Mouse (Mus musculus): ENCODE results near the gene Prim1. TPM values are rescaled to one million over a fixed set of nuclear protein-coding genes. Genes with fewer than 3 reads are reported as not detected.

Prim1 gene
- polyA plus RNA-seq, 1 experiment from 2014 or later: 82.5 TPM

GRCm38 (mm10) chr10:127985601-127986000 lies 29.4 kb upstream of the Prim1 start:
- Histone ChIP-seq H3K9me3 (ENCODE audit: control insufficient read depth, low read depth, low read length) (no peaks in the 10 kb centered on the region), H3K4me1 (ENCODE audit: control insufficient read depth, insufficient read depth, low read length) (no peaks in the 10 kb centered on the region), H3K27me3 (ENCODE audit: control insufficient read depth, insufficient read depth, low read length) (no peaks in the 10 kb centered on the region), H3K4me3 (ENCODE audit: low read depth, low read length) (no peak overlapping the region), H3K9ac (replicated peaks; ENCODE audit: low read depth, low read length) (no peak overlapping the region), H3K36me3 (ENCODE audit: control insufficient read depth, insufficient read depth, low read length) (no peaks in the 10 kb centered on the region), H3K27ac (ENCODE audit: low read length) (no peak overlapping the region), H3K4me2 (replicated peaks; ENCODE audit: low read depth, low read length) (no peak overlapping the region)
- 78% methylated on average over 8 of the region's 8 CpGs for WGBS
- ATAC-seq (ENCODE audit: insufficient number of reproducible peaks, insufficient read depth, low FRiP score, low read depth): no peak

- H3K36me3 ChIP-seq (ENCODE audit: control insufficient read depth, insufficient read depth, low read length): no peaks in the 10 kb centered on the region
- H3K4me2 ChIP-seq (replicated peaks; ENCODE audit: low read depth, low read length): no peak overlapping the region
- H3K4me3 ChIP-seq (ENCODE audit: low read depth, low read length): no peak overlapping the region
- 92% methylated on average over 3 of the region's 3 CpGs for WGBS
- ATAC-seq (ENCODE audit: insufficient number of reproducible peaks, insufficient read depth, low FRiP score, low read depth): no peak
- H3K27me3 ChIP-seq (ENCODE audit: control insufficient read depth, insufficient read depth, low read length): no peaks in the 10 kb centered on the region
- no peaks in the 10 kb centered on the region for H3K4me1 ChIP-seq (ENCODE audit: control insufficient read depth, insufficient read depth, low read length)
- no peak overlapping the region for H3K27ac ChIP-seq (ENCODE audit: low read length)
- H3K9ac ChIP-seq (replicated peaks; ENCODE audit: low read depth, low read length): no peak overlapping the region
- H3K9me3 ChIP-seq (ENCODE audit: control insufficient read depth, low read depth, low read length): no peaks in the 10 kb centered on the region
Observed at GRCm38 (mm10) chr10:127996690-127997089, 18.3 kb upstream of the Prim1 start.

- Histone ChIP-seq H3K4me2 (replicated peaks; ENCODE audit: low read depth, low read length) (no peak overlapping the region), H3K4me3 (ENCODE audit: low read depth, low read length) (no peak overlapping the region), H3K9ac (replicated peaks; ENCODE audit: low read depth, low read length) (no peak overlapping the region), H3K36me3 (ENCODE audit: control insufficient read depth, insufficient read depth, low read length) (no peaks in the 10 kb centered on the region), H3K9me3 (ENCODE audit: control insufficient read depth, low read depth, low read length) (no peaks in the 10 kb centered on the region), H3K27me3 (ENCODE audit: control insufficient read depth, insufficient read depth, low read length) (no peaks in the 10 kb centered on the region), H3K27ac (ENCODE audit: low read length) (no peak overlapping the region), H3K4me1 (ENCODE audit: control insufficient read depth, insufficient read depth, low read length) (no peaks in the 10 kb centered on the region)
- WGBS: 98% methylated on average over 1 of the region's 1 CpGs
- ATAC-seq (ENCODE audit: insufficient number of reproducible peaks, insufficient read depth, low FRiP score, low read depth): no peak
Observed at GRCm38 (mm10) chr10:127998260-127998659, 16.7 kb upstream of the Prim1 start.

DNA sequence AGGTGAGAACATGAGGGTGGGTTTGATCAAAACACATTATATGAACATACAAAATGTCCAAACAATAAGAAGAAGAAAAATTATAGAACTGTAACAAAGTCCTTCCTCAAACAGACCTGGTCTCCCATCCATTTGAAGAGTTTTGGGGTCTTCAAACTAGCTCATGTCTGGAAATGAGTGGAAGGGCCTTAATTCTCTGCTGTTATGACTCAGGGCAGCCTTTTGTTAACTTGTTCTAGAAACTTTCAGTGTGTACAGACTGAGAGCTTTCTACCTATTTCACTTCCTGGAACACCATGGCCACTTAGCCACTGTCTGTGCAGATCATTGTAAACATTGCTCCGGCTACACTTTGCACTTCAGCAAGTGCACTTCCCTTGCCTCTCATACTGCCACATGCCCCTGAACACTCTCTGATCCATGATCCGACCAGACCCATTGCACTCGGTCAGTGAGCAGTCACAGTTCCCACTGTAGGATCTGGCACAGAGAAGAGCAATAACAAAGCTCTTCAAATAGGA lies 11.6 kb upstream of the Prim1 start:
- 55% methylated on average over 3 of the region's 3 CpGs for WGBS
- no peaks in the 10 kb centered on the region for H3K36me3 ChIP-seq (ENCODE audit: control insufficient read depth, insufficient read depth, low read length)
- no peak overlapping the region for H3K4me3 ChIP-seq (ENCODE audit: low read depth, low read length)
- H3K4me1 ChIP-seq (ENCODE audit: control insufficient read depth, insufficient read depth, low read length): no peaks in the 10 kb centered on the region
- H3K4me2 ChIP-seq (replicated peaks; ENCODE audit: low read depth, low read length): no peak overlapping the region
- ATAC-seq (ENCODE audit: insufficient number of reproducible peaks, insufficient read depth, low FRiP score, low read depth): no peak
- no peak overlapping the region for H3K27ac ChIP-seq (ENCODE audit: low read length)
- H3K9ac ChIP-seq (replicated peaks; ENCODE audit: low read depth, low read length): no peak overlapping the region
- no peaks in the 10 kb centered on the region for H3K27me3 ChIP-seq (ENCODE audit: control insufficient read depth, insufficient read depth, low read length)
- no peaks in the 10 kb centered on the region for H3K9me3 ChIP-seq (ENCODE audit: control insufficient read depth, low read depth, low read length)

DNA sequence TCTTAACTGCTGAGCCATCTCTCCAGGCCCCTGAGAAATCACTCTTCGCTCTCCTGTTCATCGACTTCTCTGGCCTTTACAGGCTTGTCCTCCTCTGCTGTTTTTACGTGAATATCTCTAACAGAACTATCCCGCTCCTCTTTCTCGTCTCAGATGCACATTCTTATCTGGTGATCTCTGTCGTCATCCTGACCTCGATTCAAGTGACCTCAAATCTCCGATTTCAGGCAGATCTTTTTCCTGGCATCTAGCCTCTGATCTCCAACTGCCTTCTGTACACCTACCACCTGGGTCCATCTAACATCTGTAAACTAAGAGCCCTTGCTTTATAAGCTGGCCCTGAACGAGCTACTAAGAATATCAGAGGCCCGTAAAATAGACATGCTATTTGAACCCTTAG lies 10.1 kb upstream of the Prim1 start:
- H3K4me1 ChIP-seq (ENCODE audit: control insufficient read depth, insufficient read depth, low read length): no peaks in the 10 kb centered on the region

GRCm38 (mm10) chr10:128005479-128005878 lies 9.5 kb upstream of the Prim1 start:
- no peaks in the 10 kb centered on the region for H3K36me3 ChIP-seq (ENCODE audit: control insufficient read depth, insufficient read depth, low read length)
- H3K27ac ChIP-seq (ENCODE audit: low read length): no peak overlapping the region
- no peak overlapping the region for H3K9ac ChIP-seq (replicated peaks; ENCODE audit: low read depth, low read length)
- no peaks in the 10 kb centered on the region for H3K27me3 ChIP-seq (ENCODE audit: control insufficient read depth, insufficient read depth, low read length)
- H3K4me3 ChIP-seq (ENCODE audit: low read depth, low read length): no peak overlapping the region
- H3K4me2 ChIP-seq (replicated peaks; ENCODE audit: low read depth, low read length): no peak overlapping the region
- WGBS: 76% methylated on average over 8 of the region's 8 CpGs
- no peaks in the 10 kb centered on the region for H3K9me3 ChIP-seq (ENCODE audit: control insufficient read depth, low read depth, low read length)
- no peaks in the 10 kb centered on the region for H3K4me1 ChIP-seq (ENCODE audit: control insufficient read depth, insufficient read depth, low read length)
- ATAC-seq (ENCODE audit: insufficient number of reproducible peaks, insufficient read depth, low FRiP score, low read depth): no peak

More for the DNA sequence above, 10.1 kb upstream of the Prim1 start:
- H3K36me3 ChIP-seq (ENCODE audit: control insufficient read depth, insufficient read depth, low read length): no peaks in the 10 kb centered on the region
- no peaks in the 10 kb centered on the region for H3K27me3 ChIP-seq (ENCODE audit: control insufficient read depth, insufficient read depth, low read length)
- H3K4me2 ChIP-seq (replicated peaks; ENCODE audit: low read depth, low read length): no peak overlapping the region
- no peak overlapping the region for H3K4me3 ChIP-seq (ENCODE audit: low read depth, low read length)
- ATAC-seq (ENCODE audit: insufficient number of reproducible peaks, insufficient read depth, low FRiP score, low read depth): no peak
- H3K27ac ChIP-seq (ENCODE audit: low read length): no peak overlapping the region
- H3K9ac ChIP-seq (replicated peaks; ENCODE audit: low read depth, low read length): no peak overlapping the region
- 77% methylated on average over 10 of the region's 10 CpGs for WGBS
- H3K9me3 ChIP-seq (ENCODE audit: control insufficient read depth, low read depth, low read length): no peaks in the 10 kb centered on the region

DNA sequence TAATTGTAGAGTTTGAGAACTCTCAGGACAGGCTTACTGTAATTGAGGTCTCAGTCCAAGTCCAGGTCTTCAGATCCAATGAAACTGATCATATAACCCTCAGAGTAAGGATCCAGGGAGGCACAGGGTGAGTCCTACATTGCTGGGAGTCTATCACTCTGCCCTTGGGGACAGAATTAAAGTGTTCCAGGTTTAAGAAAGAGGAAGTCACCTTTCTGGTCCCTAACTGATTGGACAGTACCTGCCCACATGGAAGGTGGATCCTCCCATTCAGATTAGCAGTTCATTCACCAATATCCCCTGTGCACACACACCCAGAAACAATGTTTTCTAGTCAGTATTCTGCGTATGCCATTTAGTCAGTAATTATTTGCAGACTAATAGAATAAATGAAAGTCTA lies 7.5 kb upstream of the Prim1 start, which contains the start of gene Hsd17b6:
Gene Hsd17b6, minus strand, starts transcription at position 166 of the 400 bp plus-strand sequence.
- Histone ChIP-seq H3K4me1 (ENCODE audit: control insufficient read depth, insufficient read depth, low read length) (no peaks in the 10 kb centered on the region), H3K27ac (ENCODE audit: low read length) (no peak within 1 kb of the TSS), H3K36me3 (ENCODE audit: control insufficient read depth, insufficient read depth, low read length) (no peaks in the 10 kb centered on the region), H3K4me2 (replicated peaks; ENCODE audit: low read depth, low read length) (no peak within 1 kb of the TSS), H3K9ac (replicated peaks; ENCODE audit: low read depth, low read length) (no peak within 1 kb of the TSS), H3K27me3 (ENCODE audit: control insufficient read depth, insufficient read depth, low read length) (no peaks in the 10 kb centered on the region), H3K4me3 (ENCODE audit: low read depth, low read length) (no peak within 1 kb of the TSS), H3K9me3 (ENCODE audit: control insufficient read depth, low read depth, low read length) (no peaks in the 10 kb centered on the region)
- ATAC-seq (ENCODE audit: insufficient number of reproducible peaks, insufficient read depth, low FRiP score, low read depth): no peak
- 97% methylated on average over 1 of the region's 1 CpGs for WGBS

- no peak overlapping the region for H3K27ac ChIP-seq (ENCODE audit: low read length)
- H3K4me2 ChIP-seq (replicated peaks; ENCODE audit: low read depth, low read length): no peak overlapping the region
- 3% methylated on average over 4 of the region's 4 CpGs for WGBS
- H3K9me3 ChIP-seq (ENCODE audit: control insufficient read depth, low read depth, low read length): no peaks in the 10 kb centered on the region
- ATAC-seq (ENCODE audit: insufficient number of reproducible peaks, insufficient read depth, low FRiP score, low read depth): peak; percentile 58; the same call in 1 of the 2 replicates
- no peaks in the 10 kb centered on the region for H3K36me3 ChIP-seq (ENCODE audit: control insufficient read depth, insufficient read depth, low read length)
- no peak overlapping the region for H3K9ac ChIP-seq (replicated peaks; ENCODE audit: low read depth, low read length)
- H3K27me3 ChIP-seq (ENCODE audit: control insufficient read depth, insufficient read depth, low read length): no peaks in the 10 kb centered on the region
- no peak overlapping the region for H3K4me3 ChIP-seq (ENCODE audit: low read depth, low read length)
- no peaks in the 10 kb centered on the region for H3K4me1 ChIP-seq (ENCODE audit: control insufficient read depth, insufficient read depth, low read length)
Observed at GRCm38 (mm10) chr10:128008207-128008889, 6.6 kb upstream of the Prim1 start.

DNA sequence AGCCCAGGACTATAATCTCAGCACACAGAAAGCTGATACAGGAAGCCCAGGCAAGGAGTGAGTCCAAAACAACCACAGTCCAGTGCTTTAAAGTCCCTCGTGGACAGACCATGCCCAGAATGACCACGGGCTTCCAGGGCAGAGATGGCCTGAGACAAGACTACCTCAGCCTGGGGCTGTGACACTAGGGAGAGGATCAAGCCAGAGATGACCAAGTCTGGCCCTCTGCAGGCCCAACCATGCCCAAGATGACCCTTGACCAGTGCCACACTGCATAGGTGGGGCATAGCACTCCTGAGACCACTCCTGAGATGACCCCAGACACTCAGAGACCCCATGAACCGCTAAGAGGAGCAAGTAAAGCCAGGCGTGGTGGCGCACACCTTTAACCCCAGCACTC lies 5.2 kb upstream of the Prim1 start:
- Histone ChIP-seq H3K4me3 (ENCODE audit: low read depth, low read length) (no peak overlapping the region), H3K27me3 (ENCODE audit: control insufficient read depth, insufficient read depth, low read length) (no peaks in the 10 kb centered on the region), H3K4me1 (ENCODE audit: control insufficient read depth, insufficient read depth, low read length) (no peaks in the 10 kb centered on the region), H3K27ac (ENCODE audit: low read length) (no peak overlapping the region), H3K36me3 (ENCODE audit: control insufficient read depth, insufficient read depth, low read length) (no peaks in the 10 kb centered on the region), H3K4me2 (replicated peaks; ENCODE audit: low read depth, low read length) (no peak overlapping the region), H3K9ac (replicated peaks; ENCODE audit: low read depth, low read length) (no peak overlapping the region), H3K9me3 (ENCODE audit: control insufficient read depth, low read depth, low read length) (no peaks in the 10 kb centered on the region)
- ATAC-seq (ENCODE audit: insufficient number of reproducible peaks, insufficient read depth, low FRiP score, low read depth): no peak
- whole genome bisulfite sequencing: 75% methylated on average over 5 of the region's 5 CpGs
